Mouse (Mus musculus) adrenal gland, postnatal 25 days (tissue): ENCODE measurements around the gene Kif14. TPM values are rescaled to one million over a fixed set of nuclear protein-coding genes. Genes with fewer than 3 reads are reported as not detected.
"Not testable (repeated sequence)": the region's sequence is repeated elsewhere in the genome, so short reads cannot be mapped to it uniquely, and the experiment has no call there.

Source experiments
- DNase-seq: peaks from one replicate; pipeline ENCODE4 v3.0.0; 2021; ENCODE audit warnings: mixed read lengths
- total RNA-seq: library from RNA; stranded (reverse); gene quantifications from 2 replicates; pipeline ENCODE4 v1.2.3, GENCODE M21; 2021

The Kif14 gene
- total RNA-seq, 1 experiment from 2014 or later, result 1.6 TPM

DNA sequence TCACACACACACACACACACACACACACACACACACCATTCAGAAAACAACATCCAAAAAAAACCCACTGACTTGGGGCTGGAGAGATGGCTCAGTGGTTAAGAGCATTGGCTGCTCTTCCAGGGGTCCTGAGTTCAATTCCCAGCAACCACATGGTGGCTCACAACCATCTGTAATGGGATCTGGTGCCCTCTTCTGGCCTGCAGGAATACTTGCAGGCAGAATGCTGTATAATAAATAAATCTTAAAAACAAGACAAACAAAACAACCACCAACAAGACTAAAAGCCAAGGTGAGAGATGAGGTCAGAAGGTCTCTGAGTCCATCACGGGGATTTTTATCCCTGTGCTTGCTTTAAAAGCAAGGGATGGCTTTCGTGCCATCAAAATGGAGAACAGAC, 90.5 kb downstream of the Kif14 start:
- DNase-seq, result not testable (repeated sequence)

DNA sequence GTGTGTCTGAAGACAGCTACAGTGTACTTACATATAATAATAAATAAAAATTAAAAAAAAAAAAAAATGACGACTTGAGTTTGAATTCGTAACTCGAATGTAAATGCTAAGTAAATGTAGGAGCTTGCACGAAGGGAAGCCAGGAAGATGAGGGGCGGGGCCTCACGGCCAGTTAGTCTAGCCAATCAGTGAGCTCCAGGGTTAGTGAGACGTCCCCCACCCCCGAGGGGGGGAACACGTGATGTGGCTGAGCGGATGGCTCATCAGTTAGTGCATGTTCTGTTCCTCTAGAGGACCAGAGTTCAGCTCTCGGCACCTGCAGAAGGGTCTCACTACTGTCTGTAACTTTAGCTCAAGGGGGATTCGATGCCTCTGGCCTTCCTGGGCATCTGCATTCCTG, 91.3 kb downstream of the Kif14 start:
- no peak for DNase-seq

DNA sequence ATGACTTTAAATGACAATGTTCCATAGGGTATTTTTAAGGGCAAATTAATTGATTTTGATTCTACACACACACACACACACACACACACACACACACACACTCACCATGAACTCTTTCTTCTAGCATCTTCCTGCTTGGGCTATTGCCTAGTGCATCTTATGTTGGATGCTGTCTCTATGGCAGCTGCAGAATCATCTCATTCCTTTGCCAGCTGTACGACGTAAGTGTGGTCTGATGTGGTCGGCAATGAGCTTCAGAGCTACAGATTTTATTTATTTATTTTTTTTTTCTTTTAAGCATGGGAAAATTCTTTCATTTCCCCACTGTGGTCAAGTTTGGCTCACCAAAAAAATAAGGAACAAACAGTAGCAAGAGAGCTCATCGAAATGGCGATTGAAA, 92.6 kb downstream of the Kif14 start:
- no peak for DNase-seq

DNA sequence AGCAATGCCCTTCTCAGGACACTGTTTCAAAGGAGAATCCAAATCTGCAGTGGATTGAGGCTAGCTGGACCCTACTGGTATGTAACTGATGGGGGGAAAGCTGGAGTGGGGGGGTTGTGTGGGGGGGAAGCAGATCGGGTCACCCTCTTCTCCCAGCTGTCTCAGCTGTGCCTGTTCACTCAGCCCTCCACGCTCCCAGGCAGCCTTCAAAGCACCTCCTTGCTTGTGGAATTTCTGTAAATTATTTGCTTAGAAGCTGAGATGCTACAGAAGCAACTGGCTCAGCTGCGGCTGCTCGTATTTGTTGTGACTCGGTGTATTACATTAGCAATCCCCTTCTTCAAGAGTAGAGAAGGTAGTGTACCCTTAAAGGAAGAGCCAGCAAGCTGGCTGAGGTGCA, 93.1 kb downstream of the Kif14 start:
- no peak for DNase-seq

DNA sequence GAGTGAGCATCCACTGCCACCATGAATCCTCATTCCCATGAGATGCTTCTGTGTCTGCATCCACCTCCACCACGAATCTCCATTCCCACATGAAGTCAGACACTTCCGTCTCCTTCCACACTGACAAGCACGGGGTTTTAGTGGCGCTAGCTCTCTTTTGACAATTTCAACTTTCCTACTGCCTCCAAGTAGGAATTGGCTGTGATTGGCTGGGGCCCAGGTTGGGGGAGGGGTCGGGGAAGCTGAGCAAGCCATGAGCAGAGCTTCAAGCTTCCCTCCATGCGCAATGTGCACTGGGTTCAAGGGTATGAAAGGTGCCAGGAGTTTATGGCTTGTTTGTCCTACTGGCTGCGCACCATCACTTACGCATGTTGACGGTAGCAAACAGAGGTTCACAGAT, 93.6 kb downstream of the Kif14 start:
- no peak for DNase-seq

DNA sequence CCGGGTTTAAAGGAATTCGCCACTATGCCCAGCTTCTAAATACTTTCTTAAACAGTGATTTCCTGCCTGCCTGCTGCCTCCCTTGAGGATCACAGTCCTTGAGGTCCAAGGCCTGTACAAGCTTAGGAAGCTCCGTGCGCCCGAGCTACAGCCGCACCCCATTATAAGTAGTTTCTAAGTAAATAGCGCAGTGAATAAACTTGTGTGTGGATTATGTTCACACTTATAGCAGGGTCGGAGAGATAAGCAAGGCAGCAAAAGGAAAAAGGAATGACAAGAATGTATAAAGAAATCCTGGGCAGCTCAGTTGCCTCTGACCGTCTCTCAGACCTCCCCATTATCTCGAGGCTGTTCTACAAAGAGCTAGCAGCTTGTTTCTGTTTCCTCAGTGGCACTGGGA, 95.7 kb downstream of the Kif14 start:
- no peak for DNase-seq

DNA sequence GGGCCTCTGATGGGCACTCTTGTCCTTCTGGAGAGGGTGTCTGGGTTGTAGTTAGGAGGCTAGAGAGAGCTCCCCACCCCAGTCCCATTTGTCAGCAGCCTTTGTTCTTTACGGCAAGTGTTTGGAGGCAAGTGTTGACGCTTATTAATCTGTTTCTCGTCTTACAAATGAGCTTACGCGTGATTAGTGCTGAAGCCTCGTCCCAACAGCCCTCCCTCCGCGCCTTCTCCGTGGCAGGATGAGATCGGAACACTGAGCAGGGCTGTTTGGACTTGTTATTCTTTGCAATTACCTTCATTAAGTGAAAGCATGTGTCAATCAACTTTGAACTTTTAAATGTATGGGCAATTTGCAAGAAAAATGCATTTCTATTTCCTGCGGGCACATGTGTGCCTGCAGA, 97.0 kb downstream of the Kif14 start:
- no peak for DNase-seq

DNA sequence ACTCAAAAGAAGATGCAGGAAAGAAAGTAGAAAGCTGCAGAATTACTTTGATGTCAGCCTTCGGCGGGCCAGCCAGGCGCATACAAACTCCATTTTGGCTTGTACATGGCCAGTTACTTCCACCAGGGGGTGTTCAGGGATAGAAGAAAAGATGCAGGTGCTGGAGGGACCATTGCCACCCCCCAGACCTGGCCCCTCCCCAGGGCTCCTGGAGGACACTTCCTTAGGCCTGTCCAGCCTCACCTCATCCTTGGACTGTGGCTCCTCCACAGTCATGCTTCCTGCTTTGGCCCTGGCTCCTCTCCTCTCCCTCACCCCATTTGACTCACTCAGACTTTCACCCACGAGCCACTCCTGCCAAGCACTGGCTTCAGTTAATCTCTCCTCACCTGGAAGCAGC, 98.8 kb downstream of the Kif14 start:
- DNase-seq, result no peak

DNA sequence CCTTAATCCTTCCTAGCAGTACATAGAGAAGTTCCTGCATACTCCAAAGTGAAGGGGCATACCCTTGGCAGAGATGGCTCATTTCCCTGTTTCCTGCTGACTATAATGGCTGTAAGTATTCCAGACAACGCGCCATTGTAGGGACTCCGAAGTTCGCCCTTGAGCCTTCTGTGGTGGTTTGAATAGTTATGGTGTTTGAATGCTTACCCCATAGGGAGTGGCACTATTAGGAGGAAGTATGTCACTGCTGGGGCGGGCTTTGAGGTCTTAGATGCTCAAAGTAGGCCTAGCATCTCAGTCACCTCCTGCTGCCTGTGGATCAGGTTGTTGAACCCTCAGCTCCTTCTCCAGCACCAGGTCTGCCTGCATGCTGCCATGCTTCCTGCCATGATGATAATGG, 100.2 kb downstream of the Kif14 start:
- no peak for DNase-seq

DNA sequence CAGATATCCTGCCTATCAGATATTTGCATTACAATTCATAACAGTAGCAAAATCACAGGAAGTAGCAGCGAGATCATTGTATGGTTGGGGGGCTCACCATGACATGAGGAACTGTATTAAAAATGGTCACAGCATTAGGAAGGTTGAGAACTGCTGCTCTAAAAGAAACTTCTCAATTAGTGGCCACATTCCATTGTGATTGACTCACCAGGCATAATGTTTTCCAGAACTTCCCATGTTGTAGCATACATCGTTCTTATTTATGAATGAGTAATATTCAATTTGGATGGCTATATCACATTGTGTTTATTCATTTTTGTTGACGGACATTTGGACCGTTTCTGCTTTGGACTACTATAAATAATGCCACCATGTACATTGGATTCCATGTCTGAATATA, 101.5 kb downstream of the Kif14 start:
- no peak for DNase-seq

DNA sequence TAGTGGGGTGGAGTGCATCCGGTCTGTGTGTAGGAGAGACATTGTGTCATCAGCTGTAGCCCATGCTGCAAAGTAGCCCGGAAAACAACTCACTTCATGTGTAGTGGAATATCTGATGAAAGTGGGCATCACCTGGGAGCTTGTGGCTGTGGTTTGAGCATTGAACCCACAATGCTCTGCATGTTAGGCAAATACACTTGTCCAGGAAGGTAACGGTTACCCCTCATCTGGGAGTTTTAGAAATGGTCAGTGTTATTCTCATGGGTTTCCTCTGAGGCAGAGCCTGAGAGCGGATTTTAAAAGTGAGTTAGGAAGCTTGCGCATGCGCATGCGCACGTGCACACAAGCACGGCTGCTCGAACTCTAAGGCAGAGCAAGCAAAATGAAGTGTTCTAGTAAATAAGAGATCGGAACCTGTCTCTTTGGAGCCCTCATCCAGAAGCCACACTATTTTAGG, 102.6 kb downstream of the Kif14 start:
- DNase-seq, result no peak

DNA sequence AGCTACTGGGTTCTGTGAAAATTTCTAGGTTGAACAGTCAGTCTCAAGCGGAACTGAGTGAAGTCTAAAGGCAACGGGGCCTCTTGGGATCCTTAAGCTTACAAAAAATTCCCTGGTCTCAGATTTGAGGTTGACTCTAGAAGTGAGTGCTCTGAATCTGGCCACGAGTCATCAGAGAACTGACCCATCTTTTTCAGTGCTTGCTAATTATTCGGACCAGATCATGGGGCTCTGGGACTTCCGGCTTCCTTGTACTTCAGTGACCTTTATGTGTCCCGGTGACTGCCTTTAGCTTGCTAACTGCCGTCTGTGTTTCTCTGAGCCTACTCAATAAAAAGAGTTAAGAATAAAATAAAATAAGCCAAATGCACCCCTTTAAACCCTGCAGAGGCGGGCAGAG, 103.1 kb downstream of the Kif14 start:
- DNase-seq, result no peak

DNA sequence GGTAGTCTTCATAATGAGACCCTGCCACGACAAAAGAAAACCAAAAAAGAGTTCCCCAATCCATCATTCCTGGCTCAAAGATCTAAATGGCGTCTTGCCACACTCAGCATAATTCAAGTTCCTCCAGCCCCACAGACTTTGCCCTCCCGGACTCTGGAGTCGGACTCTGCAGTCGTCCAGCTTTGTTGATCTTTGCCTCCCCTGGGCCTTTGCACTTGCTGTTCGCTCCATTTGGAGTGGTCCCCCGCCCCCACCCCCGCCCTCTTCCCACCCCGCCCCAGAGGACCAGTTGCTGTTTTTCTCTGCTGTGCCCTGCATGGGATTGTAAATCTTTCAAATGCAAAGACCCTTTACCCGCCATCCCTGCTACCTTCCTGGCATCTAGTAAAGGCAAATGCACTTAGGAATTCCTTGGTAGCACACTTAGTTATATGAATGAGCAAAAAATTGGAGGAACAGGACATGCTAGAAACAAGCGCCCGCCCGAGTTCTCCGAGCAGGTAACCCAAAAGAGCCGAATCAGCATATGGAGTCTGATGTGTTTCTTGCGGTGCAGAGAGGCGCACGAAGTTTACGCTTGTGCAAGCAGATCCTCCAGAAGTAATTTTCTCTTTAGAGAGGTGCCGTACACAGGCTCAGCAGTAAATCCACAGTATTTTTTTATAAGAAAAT, 103.6 kb downstream of the Kif14 start:
- no peak for DNase-seq

DNA sequence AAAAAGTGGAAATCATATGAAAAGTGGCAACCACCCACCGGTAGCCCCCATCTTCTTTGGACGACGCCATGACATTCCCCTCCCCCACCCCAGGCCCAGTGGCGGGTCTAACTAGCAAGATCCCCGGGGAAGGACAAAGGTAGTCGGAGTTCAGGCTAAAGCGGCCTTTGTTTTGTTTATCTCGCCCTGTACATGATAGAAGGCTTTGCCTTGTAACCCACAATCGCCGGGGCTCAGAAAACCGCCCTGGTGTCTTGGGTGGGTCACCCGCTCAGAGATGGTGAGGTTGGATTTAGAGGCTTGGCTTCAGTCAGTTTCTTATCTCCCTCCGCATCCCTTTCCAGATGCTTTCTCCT, 104.1 kb downstream of the Kif14 start:
- no peak for DNase-seq

DNA sequence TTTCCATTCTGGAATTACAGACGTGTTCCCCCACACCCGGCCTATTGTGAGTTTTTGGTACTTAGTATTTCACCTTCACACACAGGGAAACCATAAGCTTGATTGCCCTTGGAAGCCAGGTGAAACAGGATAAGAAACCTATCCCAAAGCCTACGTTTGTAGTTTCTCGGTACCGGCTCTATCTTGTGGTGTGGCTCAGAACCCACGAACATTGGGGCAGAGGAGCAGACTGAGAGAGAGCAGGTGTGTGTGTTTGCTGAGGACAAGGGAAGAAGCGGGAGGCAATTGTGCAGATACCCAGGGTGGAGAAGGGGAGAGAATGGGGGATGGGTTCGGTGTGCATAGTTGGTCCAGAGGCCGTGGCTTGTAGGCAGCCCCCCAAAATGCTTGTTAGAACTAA, 104.8 kb downstream of the Kif14 start:
- no peak for DNase-seq

DNA sequence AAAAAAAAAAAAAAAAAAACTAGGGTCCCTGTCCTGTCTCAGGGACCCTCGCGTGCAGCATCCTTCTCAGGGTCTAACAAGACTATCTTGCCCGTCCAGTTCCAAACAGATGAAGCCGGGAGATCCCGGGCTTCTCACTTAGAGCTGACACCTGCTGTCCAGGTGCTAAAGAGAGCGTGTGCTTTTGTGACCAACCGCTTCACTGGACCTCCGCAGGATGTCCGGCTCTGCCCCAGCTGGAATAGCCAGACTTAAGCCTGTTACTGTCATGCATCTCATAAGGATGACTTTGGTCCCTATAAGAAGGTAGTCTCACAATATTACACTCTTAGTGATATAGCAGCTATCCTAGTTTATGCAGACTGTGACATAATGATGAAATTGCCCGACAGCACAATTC, 105.4 kb downstream of the Kif14 start:
- DNase-seq, result no peak

DNA sequence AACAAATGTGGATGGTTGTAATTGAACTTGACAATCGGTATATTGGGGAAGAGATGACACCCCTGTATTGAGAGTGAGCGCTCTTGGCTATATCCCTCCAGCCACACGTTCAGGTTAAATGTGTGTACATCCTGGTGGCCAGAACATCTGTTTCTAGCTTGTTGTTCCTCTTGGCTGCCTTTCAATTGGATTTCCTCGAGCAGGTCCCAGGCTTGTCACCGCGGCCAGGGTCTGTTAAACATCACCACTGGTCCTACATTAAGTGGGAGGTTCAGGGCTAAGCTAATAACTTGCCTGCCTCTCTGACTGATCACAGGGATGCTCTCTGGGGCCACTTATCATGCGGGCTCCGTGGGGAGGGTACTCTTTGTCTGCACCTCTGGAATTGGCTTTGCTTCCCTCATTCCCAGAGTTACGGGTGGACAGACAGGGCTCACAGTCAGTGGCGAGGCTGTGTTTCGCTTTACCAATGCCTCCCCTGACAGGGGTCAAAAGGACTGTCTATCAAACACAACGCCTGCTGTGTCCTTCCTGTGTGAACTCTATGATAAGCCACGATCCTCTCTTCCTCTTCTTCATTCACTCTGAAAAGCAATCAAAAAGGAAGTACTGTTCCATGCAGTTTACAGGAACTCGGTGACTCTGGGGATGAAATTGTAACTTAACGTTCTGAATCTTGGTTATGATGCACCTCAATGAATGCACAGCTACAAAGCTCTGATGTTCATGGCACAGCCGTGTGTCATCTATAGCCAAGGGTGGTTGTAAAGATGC, 111.9 kb downstream of the Kif14 start:
- DNase-seq, result no peak

DNA sequence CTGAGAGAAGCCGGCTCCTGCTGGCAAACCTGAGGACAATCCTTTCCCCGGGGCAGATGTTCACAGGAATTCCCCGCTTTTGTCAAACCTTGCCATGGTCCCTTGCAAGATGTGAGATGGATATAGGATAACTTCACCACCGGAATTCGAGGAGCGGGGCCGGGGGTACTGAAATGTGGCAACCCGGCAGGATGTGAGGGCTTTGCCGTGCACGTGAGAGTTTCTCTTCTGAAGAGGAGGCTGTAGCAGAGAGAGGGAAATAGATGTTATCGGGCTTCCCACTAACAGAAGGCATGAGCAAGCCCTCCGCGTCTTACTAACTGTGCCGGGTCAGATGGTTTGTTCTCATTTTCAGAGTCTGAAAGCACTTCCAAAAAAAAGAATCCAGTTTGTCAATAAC, 113.2 kb downstream of the Kif14 start:
- DNase-seq, result no peak

DNA sequence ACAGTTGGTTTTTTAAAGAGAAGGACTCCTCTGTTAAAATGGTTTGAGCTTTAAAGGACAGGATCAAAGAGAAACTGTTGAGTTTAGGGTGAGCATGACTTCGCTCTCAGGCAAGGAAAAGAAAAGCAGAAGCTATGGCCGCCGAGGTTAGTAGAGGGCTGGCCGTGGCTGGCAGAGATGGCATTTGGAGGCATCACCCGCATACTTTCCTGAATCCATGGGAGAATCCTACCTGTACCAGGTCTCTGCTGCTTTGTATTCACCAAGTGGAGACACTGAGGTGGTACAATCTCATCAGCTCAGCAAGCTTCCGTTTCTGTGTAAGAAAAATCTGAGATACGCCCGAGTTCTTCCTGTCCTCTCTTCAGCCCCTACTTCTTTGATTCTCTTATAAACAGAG, 114.1 kb downstream of the Kif14 start:
- no peak for DNase-seq

Other genes with a start within 250 kb of the Kif14 start
- not detected in 2 replicates for gene Inava, start 232.1 kb upstream of the Kif14 start, total RNA-seq
- not detected in 2 replicates for gene Gpr25, start 205.5 kb upstream of the Kif14 start, total RNA-seq
- 39.4 and 46.0 TPM in 2 replicates for gene Camsap2, start 120.2 kb upstream of the Kif14 start, total RNA-seq
- 10.4 and 15.7 TPM in 2 replicates for gene Ddx59, start 51.1 kb upstream of the Kif14 start, total RNA-seq
- 20.4 and 22.3 TPM in 2 replicates for gene Zfp281, start 158.6 kb downstream of the Kif14 start, total RNA-seq